In the genomic region with DNA sequence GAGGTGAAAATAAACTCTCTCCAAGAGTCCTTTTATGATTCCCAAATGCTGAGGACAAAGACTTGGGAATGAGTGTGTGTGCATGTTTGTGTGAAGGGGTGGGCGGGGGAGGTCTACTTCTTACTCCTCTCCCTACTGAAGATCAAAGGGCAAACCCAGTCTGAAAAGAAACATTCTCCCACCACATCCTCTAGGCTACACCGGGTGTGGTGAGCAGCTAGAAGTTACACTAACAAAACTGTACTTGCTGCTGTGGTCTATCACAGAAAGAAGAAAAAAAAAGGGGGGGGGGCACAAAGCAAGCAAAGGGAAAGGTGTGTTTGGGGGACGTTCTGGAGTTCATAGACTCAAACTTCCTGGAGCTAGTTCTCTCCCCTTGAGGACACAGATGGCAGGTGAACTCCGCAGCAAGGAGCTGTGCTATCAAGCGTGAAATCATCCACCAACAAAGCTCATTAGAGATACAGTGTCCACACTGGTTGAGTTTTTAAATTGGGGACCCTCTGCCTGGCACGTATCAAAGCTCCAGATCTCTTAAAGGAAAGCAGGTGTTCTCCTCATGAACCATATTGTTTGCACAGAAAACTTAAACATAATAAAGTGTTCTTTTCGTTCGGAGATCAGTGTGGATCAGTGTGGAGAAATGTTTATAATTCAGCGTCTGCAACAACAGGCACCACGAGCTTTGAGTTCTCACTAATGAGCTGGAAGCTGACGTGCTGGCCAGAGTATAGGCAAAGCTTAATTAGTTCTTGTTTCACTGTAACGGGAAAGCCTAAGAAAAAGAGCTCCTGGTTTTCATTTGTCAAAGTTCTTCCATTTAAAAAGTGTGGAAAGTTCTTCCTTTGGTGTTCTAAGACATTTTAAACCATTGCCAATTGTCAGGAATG, we compare ENCODE assay signal across 16 mouse cellular contexts.
DNase-seq lines count a peak whose midpoint lies in the region; ATAC-seq and TF ChIP-seq lines count a peak whose summit lies in the region.
"Had no signal": no experiment of that assay in that cellular context is flagged by ENCODE, and none has a peak within 500 bp of the region (broad histone marks: within the 10 kb centered on the region; RNA-seq: fewer than 3 reads in every experiment).

No protein-coding gene starts in this region.

- no peak overlapping the region for H3K4me2 ChIP-seq in midbrain, postnatal 0 days (ENCODE audit: low read depth, low read length, poor library complexity, severe bottlenecking)
- no peak overlapping the region for H3K4me2 ChIP-seq in midbrain, embryonic 16.5 days (ENCODE audit: low read length)
- H3K4me2 ChIP-seq in forebrain, postnatal 0 days (ENCODE audit: low read depth), result peak overlapping the region; percentile 26
- H3K4me2 ChIP-seq: heart, embryonic 12.5 days had no signal

- no peak for ATAC-seq in midbrain, postnatal 0 days (ENCODE audit: low FRiP score)
- no peak for ATAC-seq in midbrain, embryonic 16.5 days
- ATAC-seq in forebrain, postnatal 0 days, result peak; percentile 67
- ATAC-seq: intestine, embryonic 16.5 days; liver, postnatal 0 days had no signal

- H3K27ac ChIP-seq in midbrain, postnatal 0 days (ENCODE audit: low read depth, low read length), result no peak overlapping the region
- H3K27ac ChIP-seq in midbrain, embryonic 16.5 days (ENCODE audit: low read length), result no peak overlapping the region
- no peak overlapping the region for H3K27ac ChIP-seq in forebrain, postnatal 0 days (ENCODE audit: low read depth, low read length)
- H3K27ac ChIP-seq: gastrocnemius, adult 2 months had no signal

- WGBS in midbrain, postnatal 0 days, result 39% methylated on average over 12 of the region's 12 CpGs
- WGBS in midbrain, embryonic 16.5 days, result 36% methylated on average over 12 of the region's 12 CpGs
- 11% methylated on average over 12 of the region's 12 CpGs for WGBS in forebrain, postnatal 0 days

- H3K9ac ChIP-seq in midbrain, postnatal 0 days (replicated peaks; ENCODE audit: low read length, poor library complexity, severe bottlenecking), result no peak overlapping the region
- H3K9ac ChIP-seq in midbrain, embryonic 16.5 days (ENCODE audit: low read depth, low read length), result no peak overlapping the region
- H3K9ac ChIP-seq in forebrain, postnatal 0 days, result no peak overlapping the region
- H3K9ac ChIP-seq: heart, embryonic 12.5 days; liver, postnatal 0 days had no signal

- TF ChIP-seq CTCF in midbrain, postnatal 0 days (IDR thresholded peaks at IDR 0.05), result no peak
- no peak for TF ChIP-seq CTCF in forebrain, postnatal 0 days (IDR thresholded peaks at IDR 0.05; ENCODE audit: low read depth)

- no peaks in the 10 kb centered on the region for H3K9me3 ChIP-seq in midbrain, postnatal 0 days (ENCODE audit: low read length)
- H3K9me3 ChIP-seq in midbrain, embryonic 16.5 days (replicated peaks; ENCODE audit: control insufficient read depth, low read length, poor library complexity, severe bottlenecking), result no peaks in the 10 kb centered on the region
- H3K9me3 ChIP-seq in forebrain, postnatal 0 days (ENCODE audit: low read length), result no peaks in the 10 kb centered on the region
- H3K9me3 ChIP-seq: heart, embryonic 12.5 days had no signal

- H3K4me3 ChIP-seq in midbrain, postnatal 0 days (ENCODE audit: low read depth, low read length), result no peak overlapping the region
- no peak overlapping the region for H3K4me3 ChIP-seq in midbrain, embryonic 16.5 days (ENCODE audit: low read depth, low read length)
- no peak overlapping the region for H3K4me3 ChIP-seq in forebrain, postnatal 0 days (ENCODE audit: low read depth, low read length)
- H3K4me3 ChIP-seq: gastrocnemius, adult 2 months; heart, embryonic 12.5 days had no signal

- peak; percentile 5 for DNase-seq in embryo, embryonic 10.5 days (ENCODE audit: low spot score)
- no peak for DNase-seq in embryo, embryonic 10 days (ENCODE audit: low spot score)
- DNase-seq in midbrain, postnatal 0 days (ENCODE audit: low spot score), result peak; percentile 33
- DNase-seq in forebrain, postnatal 0 days, result peak; percentile 22
- DNase-seq in retina, postnatal 1 day, result peak; percentile 90
- no peak for DNase-seq in c-Kit-positive CD71-positive TER-119-positive erythroid progenitor cells, embryonic 14.5 days (ENCODE audit: low spot score)
- no peak for DNase-seq in adrenal gland, postnatal 10 days
- DNase-seq: adrenal gland, postnatal 36 days; cerebellum, adult 8-10 months; gastrocnemius, adult 2 months; liver, postnatal 0 days; right cerebral cortex, postnatal 25 days had no signal

- no peaks in the 10 kb centered on the region for H3K36me3 ChIP-seq in midbrain, postnatal 0 days (ENCODE audit: insufficient read depth, low read length)
- H3K36me3 ChIP-seq in midbrain, embryonic 16.5 days (ENCODE audit: control insufficient read depth, insufficient read depth, low read length), result no peaks in the 10 kb centered on the region
- no peaks in the 10 kb centered on the region for H3K36me3 ChIP-seq in forebrain, postnatal 0 days (ENCODE audit: insufficient read depth)
- H3K36me3 ChIP-seq: heart, embryonic 12.5 days had no signal

- no peaks in the 10 kb centered on the region for H3K4me1 ChIP-seq in midbrain, postnatal 0 days (ENCODE audit: insufficient read depth, low read length)
- no peaks in the 10 kb centered on the region for H3K4me1 ChIP-seq in midbrain, embryonic 16.5 days (ENCODE audit: control insufficient read depth, insufficient read depth, low read length)
- H3K4me1 ChIP-seq in forebrain, postnatal 0 days (ENCODE audit: insufficient read depth), result no peaks in the 10 kb centered on the region
- H3K4me1 ChIP-seq: heart, embryonic 12.5 days had no signal

- H3K27me3 ChIP-seq in midbrain, postnatal 0 days (ENCODE audit: insufficient read depth, low read length), result no peaks in the 10 kb centered on the region
- no peaks in the 10 kb centered on the region for H3K27me3 ChIP-seq in midbrain, embryonic 16.5 days (ENCODE audit: control insufficient read depth, insufficient read depth, low read depth, low read length)
- H3K27me3 ChIP-seq in forebrain, postnatal 0 days (ENCODE audit: insufficient read depth, low read length), result no peaks in the 10 kb centered on the region
- H3K27me3 ChIP-seq: heart, embryonic 12.5 days; Patski had no signal

Comparison
In these comparisons a context has a peak if more than half of its experiments do, and no peak if none do; other contexts are left out.
1. DNase-seq: peak in embryo, embryonic 10.5 days (single experiment), midbrain, postnatal 0 days (single experiment), forebrain, postnatal 0 days (single experiment) and retina, postnatal 1 day (single experiment); none in embryo, embryonic 10 days (single experiment), c-Kit-positive CD71-positive TER-119-positive erythroid progenitor cells, embryonic 14.5 days (single experiment) and adrenal gland, postnatal 10 days (single experiment).